Mouse (Mus musculus) megakaryocyte, embryonic 14.5 days (primary cell): ENCODE results near the gene Ifit2.

ENCODE experiments used
- FLI1 ChIP-seq: IDR thresholded peaks from 2 replicates; pipeline ENCODE4 v1.6.1; 2012; ENCODE audit warnings: low read length, inconsistent platforms, mixed read lengths
- GATA1 ChIP-seq: IDR thresholded peaks from 3 replicates; pipeline ENCODE4 v1.6.1; 2012; ENCODE audit warnings: mixed read lengths, low read length, inconsistent platforms, borderline replicate concordance

- TF ChIP-seq FLI1 (no peak), GATA1 (no peak)
Observed at GRCm38 (mm10) chr19:34569896-34570476, 19.5 kb downstream of the Ifit2 start.
